Mouse (Mus musculus): ENCODE data around the gene Clk3.

- TF ChIP-seq CTCF (IDR thresholded peaks at IDR 0.05; ENCODE audit: low read depth) (no peak), EP300 (IDR thresholded peaks at IDR 0.05; ENCODE audit: low read depth) (no peak)
Measured at GRCm38 (mm10) chr9:57803047-57803446, 37.4 kb upstream of the Clk3 start.

Data from heart, postnatal 0 days (tissue).